Mouse (Mus musculus): ENCODE measurements around the gene Tmem115.

Gene Tmem115

DNA sequence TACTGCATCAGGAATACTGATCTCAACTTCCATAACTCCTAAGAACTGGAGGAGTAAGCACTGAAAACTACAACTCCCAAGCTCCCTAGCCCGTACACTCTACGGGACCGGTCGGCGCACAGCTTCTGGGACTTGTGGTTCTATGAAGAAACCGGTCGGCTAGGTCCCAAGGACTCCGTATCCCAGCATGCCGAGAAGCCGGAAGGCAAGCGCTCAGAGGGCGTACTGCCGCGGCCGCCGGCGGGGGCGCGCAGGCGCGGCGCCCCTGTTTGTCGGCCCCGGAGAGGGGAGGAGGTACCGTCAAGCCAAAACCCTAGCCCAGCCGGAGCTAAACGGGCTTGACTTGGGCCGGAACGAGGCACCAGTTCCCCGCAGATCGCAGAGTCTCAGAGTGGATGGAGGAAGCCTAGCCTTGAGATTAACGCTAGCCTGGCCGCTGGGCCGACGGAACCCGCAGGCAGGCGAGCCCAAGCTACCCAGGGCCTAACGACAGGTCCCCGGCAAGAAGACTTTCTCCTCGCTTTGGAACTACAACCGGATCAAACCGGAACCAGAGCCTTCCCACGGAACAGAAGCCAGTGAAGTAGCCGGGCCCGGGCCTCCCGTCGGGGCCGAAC is at the start of gene Tmem115:
Gene Tmem115 (plus strand): TSS at position 155 of the 617 bp plus-strand sequence.
- DNase-seq = peak; percentile 91

DNA sequence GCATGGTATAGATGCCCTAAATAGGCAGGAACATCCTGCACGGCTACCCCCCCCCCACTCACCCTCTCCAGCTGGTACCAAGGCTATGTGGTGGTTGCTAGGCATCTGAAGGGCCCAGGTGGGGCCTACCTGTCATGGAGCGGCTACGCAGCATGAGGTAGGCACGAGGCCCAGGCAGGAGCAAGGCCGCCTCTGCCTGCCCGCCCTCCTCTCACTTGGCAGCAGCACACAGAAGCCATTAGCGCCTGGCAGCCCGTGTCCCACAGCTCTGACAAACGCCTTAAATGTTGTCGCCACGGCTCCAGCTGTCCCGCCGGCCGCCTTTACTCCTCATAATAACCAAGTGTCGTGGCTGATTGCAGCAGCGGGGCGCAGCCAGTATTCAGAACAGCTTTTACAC is 49.4 kb upstream of the Tmem115 start:
- DNase-seq = peak; percentile 90

DNA sequence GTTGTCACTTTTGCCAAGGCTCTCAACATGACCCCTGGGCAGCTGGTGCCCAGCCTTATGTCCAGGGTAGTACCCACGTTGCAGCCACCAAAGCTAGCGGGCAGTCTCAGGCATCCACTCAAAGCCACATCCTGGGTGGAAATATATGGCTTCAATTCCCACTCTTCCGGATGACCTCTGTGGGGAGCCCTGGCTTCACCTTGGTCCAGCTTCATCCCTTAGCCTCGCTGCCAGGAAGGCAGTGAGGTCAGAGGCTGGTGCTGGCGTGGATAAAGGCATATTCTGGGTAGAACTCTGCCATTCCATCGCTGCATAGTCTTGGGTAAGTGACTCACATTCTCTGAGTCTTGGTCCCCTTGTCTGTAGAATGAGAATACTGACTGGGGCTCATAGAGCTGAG is 49.0 kb upstream of the Tmem115 start:
- DNase-seq = no peak

DNA sequence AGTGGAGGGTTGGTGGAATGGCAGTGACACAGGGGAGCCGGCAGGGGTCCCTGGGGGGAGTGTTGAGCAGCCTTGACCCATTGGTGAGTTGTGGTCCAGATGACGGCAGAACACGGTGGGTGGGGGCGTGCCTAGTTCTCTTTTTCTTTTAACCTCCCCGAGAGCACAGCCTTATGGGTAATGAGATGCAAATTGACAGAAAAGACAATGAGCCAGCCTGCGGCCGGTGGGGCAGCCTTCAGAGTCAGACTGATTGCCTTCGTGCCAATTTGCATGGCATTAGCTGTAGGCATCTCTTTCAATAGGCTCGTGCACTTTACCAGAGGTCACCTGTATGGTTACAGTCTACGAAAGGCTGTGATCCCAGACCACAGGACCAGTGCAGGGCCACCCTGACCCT is 47.7 kb upstream of the Tmem115 start:
- no peak for DNase-seq

DNA sequence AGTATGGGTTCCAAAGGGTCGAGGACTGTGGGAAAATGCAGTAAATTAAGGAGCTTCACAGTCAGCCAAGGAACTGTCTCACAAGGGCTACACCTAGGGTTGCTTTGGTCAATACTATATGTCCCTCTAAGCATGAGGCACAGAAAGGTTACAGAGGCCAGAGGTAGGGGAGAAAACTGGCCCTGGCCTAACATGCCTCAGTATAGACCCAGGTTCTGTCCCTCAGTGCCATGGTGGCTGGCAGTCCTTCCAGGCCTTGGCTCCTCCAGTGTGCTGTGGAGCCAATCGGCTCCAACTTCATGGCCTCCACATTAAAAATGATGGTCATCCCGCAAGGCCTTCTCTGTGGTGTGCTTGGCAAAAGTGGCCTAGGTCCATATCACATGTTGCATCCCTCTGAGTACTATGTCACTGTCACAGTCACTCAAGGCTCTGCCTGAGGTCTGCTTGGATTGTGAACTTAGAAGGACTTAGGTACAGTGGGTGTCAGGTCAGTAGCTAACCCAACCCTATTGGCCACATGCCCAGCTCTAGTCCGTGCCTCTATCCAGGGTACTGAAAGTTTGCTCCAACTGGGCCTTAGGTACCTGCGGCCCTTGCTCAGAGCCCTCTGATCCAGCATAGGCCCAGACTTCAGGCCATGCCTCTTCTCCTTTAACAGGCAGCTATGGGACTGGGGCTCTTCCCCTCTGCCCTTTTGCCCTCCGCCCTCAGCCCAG is 47.1 kb upstream of the Tmem115 start:
- no peak for DNase-seq

DNA sequence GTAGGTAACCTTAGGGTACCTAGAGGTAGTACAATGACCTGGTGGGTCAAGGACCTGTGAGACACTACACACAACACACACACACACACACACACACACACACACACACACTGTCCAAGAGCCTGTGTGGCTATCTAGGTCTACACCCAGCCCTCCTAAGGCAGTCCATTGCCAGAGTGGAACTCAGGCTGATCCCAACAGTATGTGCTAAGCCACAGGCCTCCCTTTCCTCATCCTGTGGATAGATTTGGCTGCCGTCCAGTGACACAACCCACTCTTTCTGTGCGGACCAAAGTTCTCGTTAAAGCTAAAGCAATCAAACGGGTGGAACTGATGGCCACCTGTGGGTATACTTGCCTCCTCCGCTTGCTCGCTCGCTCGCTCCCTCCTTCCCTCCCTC is 43.6 kb upstream of the Tmem115 start:
- DNase-seq = no peak

DNA sequence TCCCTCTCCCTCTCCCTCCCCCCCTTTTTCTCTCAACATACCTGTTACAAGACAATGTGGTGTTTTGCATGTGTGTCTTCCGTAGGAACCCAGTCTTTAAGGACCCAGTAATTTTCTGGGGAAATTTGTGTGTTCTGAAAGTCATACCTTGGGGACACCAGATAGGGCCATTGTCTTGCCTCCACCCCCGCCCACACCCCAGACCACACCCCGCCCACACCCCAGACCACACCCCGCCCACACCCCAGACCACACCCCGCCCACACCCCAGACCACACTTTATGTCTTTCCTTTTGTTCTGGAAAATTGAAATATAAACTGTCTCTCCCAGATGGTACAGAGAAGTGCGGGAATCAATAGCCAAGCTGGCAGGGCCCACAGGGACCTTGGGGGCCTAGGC is 43.1 kb upstream of the Tmem115 start:
- no peak for DNase-seq

DNA sequence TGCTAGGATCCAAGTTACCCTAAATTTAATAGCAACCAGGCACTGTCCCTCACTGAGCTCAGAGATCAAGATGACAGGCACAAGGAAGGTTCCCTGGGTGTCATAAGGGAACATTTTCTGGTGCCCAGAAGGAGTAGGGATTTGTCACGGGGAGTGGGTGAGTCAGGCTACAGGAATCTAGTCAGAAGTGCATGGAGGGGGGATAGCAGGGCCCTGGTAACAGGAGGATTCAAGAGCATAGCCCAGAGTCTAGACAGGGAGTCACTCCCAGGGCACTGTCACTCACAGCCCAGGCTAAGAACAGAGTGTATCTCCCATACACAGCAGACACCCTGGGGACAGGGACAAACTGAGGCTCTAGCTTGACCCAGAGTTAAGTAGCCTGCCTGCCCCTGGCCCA is 40.2 kb upstream of the Tmem115 start:
- no peak for DNase-seq

DNA sequence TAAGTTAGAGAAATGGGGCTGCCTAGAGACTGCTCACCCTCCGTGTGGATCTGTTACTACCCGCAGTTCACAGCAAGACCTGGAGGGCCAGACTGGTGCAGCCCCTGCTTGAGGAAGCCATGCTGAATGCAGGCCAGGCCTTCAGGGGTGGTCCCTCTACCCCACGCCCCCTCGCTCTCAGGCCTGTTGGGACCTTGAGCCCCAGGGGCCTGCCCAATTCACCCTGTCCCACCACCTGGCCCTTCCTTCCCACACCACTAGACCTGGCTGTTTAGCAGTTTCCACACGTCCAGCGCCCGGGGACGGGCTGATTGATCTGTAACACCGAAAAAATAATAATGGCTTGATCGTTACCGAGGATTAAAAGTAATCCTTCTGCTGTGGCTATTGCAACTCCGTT is 39.5 kb upstream of the Tmem115 start:
- DNase-seq = no peak

DNA sequence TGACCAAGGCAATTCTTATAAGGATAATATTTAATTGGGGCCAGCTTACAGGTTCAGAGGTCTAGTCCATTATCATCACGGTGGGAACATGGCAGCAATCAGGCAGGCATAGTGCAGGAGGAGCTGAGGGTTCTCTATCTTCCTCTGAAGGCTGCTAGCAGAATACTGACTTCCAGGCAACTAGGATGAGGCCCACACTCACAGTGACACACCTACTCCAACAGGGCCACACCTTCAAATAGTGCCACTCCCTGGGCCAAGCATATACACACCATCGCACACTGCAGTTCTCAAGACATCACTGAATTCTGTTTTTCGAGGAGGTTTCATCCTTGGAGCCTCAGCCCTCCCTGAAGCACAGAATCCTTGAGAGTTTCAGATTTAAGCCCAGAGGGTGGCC is 37.4 kb upstream of the Tmem115 start:
- DNase-seq = no peak

DNA sequence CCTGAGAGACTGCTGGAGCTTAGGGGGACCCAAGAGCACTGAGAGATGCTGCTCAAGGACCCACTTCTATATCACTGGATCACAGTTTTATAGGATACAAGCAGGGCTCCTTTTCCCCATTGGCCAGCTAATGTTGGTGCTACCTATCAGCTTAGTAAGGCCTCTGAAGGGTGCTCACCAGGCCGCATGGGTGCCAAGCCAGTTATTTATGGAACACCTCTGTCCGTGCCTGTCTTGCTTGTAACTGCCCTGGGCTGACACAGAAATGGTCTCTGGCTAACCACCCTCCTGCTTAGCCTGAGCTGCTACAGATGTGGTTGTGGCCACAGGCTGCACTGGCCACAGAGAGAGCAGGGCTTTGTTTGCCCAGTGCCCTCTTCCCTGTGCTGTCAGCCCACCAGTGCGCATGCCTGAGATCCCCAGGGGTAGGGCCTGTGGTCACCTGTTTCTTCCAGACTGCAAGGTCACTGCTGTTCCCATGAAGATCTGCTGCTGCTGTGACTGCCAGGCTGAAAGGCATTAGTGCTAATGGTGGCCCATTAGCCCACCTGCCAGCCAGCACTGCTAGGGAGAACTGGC is 32.9 kb upstream of the Tmem115 start:
- no peak for DNase-seq

DNA sequence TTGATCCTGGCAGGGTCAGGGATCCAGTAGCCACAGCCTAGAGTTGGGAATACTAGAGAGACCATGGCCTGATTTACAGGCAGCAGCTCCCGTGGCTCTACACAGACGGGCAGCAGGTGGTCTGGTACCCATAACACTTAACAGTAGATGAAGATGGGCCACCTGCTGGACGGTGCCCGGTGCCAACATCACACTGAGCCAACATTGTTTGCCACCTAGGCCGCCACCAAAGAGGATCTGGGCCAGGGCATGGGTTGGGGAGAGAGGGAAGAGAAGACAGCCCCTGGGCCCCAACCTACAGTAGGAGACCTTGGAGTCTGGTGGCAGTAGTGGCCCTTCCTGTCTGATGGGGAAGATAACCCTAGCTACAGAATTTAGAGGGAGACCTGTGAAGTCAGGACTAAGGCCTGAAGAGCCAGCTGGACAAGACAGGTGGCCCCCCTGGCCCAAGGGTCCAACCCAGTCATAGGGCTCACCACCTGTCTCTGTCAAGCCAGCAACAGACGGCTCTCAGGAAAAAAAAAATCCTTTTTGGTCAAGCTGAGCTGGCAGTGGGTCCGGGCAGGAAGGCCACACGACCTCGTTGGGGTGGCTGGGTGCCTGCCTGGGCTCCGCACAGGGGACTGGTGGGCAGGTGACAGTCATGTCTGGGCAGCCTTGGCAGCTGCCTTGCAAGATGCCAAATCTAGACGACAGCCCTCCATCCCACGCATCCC is 31.5 kb upstream of the Tmem115 start:
- DNase-seq = peak; percentile 82

DNA sequence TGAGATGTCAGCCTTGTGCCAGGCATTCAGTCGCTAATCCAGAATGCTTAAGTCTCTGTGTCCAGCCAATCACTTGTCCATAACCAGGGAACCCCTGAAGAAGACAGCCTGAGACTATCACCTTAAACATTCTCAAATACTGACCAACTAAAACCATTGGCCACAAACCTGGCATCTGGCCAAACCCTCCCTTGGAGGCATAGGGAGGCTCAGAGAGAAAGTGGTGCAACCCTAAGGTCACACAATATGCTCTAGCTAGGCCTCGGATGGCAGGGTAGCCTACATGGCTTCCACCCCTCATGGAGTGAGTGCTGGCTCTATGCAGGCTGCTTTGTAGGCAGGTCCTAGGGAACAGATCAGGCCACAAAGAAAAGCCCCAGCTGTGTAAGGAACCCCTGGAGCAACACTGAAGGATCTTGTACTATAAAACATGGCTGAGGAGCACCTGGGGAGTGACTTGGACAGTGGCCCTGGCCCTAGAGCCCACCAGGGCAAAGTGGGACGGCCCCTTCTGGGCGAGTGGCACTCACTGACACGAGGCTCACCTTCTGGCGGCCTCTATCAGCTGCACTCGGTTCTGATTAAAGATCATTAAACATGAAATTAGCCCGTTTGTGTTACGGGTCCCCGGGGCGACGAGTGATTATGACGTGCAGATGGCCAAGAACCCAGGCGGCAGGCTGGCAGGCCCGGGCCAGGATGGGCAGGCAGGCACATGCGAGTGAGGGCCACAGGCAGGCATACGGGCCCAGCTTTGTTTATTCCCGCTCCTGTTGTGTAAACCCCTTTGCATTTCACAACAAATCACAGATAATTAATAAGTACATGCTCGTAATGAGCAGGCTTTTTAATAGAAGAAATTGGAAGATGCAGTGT is 28.8 kb upstream of the Tmem115 start:
- no peak for DNase-seq

DNA sequence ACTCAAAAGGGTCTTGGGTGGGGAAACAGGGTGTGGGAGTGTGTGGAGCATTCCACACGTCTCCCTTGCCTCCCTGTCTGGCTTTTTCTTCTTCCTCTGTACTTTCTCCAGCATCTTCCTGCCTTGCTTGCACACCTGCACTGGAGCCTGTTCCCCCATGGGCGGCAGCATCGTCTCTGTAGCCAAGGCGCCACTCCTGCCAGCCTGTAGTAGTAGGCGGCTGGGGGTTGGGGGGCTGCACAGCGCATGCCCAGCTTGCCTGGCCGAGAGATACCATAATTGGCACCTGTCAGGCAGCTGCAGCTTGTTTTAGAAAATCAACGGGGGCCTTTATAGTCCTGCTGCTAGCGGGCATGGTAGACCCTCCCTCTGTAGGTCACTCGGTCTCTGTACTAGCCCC is 25.5 kb upstream of the Tmem115 start:
- no peak for DNase-seq

DNA sequence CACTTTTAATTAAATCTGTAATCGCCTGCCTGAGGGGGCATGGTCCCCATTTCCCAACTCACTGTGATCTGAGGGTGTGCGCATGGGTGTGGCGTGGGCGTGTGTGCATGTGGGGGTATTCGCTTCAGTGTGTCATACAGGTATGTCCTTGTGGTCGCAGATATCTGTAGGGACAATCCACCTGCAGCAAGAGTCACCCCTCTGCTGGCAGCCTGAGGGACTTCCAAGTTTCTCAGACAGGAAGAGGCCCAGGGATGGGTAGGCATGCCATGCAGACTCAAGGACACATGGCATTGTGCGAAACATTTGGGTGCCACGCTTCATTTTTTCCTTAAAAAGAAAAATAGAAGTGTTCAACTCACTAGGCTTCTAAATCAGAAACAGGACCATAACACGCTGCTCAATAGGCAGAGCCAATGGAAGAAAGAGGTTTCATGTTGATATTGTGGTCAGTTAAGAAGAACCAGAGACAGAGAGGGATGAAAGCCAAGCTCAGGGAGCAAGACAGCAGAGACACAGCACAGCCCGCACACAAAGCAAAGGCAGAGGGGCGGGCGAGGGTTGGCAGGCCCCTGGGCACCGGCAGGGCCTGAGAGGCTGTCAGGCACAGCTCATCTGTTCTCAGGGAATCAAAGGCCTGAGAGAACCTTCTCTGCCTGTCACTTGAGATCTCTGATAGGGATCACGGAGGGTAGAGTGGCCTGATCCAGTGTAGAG is 23.2 kb upstream of the Tmem115 start:
- DNase-seq = no peak

DNA sequence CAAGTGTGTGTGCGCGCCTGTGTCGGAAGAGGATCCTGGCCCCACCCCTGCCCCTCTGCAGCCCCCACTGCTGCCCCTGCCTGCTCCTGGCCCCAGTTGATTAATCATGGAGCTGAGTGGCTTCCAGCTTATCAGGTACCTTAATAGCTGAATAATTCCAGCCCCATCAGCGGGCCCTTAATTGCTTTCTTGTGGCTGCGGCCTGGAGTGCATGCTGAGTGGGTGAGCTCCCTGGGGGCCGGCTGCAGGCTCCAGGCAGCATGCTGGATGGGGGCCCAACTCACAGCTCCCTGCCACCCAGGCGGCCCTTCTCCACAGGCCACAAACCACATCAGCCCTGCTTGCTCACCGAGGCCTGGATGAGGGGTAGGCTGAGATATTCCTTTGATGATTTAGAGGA is 22.3 kb upstream of the Tmem115 start:
- no peak for DNase-seq

DNA sequence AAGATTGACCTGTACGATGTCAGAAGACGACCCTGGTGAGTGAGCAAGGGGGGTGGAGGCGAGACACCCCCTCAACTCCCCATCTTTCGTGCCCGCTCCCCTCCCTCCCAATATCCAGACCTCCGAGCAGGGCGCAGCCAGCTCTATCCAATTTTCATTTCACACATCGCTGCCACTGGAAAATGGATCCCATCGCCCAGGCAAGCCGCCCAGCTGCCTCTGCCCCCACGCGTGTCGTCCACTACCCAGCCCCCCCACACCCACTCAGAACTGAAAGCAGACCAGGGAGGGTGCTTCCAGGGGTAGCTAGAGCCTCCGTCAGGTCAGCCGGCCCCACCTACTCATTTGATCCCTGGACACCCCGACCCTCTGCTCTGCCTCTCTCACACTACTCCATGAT is 21.4 kb upstream of the Tmem115 start:
- no peak for DNase-seq

DNA sequence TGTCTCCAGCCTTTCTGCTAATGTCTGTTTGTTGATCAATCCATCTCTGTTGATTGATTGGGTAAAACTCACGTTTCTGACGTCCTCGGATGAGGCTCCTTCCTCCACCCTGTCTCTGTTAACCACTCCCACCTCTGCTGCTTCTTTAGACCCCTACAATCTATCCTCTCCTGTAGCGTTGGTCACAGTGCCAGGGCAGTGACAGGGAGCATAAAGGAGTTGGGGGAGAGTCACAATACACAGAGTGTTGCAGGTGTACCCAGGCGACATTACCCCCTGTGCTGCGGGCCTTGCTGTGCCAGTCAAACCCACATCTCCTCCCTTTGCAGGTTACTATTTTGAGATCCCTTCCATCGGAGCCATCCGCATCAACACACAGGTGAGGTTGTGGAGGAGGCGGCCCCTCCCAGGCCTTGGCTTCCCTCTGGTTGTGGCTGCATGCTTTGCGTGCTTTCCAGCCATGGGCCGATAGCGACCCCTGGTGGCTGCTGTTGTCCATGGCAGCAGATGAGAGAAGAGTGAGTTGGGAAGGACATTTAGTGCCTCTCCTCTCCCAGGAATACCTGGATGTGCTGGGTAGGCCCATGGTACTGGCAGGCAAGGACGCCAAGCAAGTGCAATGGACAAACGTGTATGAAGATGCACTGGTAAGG is 19.3 kb upstream of the Tmem115 start:
- peak; percentile 88 for DNase-seq

DNA sequence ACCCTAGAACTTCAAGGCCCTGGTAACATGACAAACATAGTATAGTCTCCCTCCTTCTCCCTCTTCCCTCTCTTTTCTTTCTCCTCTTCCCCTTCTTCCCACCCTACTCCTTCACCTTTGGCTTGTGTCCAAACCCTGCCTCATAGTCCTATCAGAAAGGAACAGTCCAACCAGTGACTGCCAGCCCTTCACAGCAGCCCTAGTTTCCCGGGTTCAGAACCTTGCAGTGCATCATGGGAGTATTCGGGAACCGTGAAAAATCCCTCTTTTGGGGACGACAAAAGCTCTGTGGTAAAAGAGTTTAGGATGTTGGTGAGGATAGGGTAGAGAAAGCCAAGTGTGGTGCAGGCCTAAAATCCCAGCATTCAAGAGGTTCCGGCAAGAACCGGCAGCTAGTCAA is 13.4 kb upstream of the Tmem115 start:
- no peak for DNase-seq

DNA sequence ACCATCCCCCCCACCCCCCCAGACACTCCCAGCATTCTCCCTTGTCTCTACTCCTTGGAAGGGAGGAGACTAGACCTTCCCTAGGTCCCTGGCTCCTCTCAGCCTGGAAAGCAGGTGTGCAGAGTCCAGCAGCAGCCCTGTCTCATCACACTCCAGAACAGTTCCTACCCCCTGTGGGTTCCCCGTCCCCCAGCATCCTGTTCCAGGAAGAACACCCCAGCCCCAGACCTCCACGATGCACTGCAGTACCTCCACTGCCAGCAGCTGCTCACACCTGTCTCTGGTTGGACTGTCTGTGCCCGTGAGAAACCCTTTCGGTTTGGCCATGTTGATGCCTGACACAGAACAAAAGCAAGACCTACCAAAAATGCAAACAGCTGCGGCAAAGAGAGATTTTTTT is 12.6 kb upstream of the Tmem115 start:
- DNase-seq = no peak

DNA sequence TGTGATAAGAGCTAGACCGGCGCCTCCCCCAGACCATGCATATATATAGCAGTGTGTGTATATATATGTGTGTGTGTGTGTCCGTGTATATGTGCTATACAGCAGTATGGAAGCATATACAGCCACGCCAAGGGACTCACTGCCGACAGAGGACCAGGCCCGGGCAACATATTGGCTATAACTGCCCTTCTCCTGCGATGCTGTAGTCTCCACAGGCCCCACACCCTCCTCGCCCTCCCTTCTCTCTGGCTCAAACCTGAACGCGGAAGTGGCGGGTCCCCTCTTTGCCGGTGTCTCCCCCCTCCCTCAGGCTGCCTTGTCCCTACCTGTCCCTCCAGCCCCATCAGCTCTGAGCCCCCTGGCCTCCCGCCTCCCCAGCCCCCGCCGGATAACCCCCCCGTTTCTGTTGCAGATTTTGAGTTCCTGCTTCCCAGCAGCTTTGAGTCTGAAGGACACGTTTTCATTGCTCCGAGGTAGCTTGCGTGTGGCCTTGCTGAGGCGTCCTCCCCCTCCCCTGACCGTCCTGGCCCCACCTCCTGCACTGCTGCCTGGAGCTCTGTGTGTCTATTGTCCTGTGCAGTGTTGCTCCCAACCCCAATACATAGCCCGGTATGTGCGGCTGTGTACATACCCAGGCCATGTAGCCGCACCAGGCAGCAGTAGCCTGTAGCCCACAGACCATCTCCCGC is 11.9 kb upstream of the Tmem115 start:
- DNase-seq = no peak

Data from cerebellum, adult 11 months (tissue).